Mouse (Mus musculus) C2C12 (cell line): ENCODE data around the gene Tmem185b.

Source experiments
- CEBPB ChIP-seq: IDR thresholded peaks from one replicate; pipeline ENCODE4 v1.6.1; 2011; ENCODE audit warnings: low read depth, mild to moderate bottlenecking, control low read depth, moderate library complexity
- CTCF ChIP-seq: IDR thresholded peaks from one replicate; pipeline ENCODE4 v1.5.1; 2011; ENCODE audit not compliant: control insufficient read depth, insufficient read depth, insufficient read length
- MAX ChIP-seq: IDR thresholded peaks from one replicate; pipeline ENCODE4 v1.6.1; 2011; ENCODE audit warnings: mild to moderate bottlenecking, control low read depth
- MYOG ChIP-seq: IDR thresholded peaks from one replicate; pipeline ENCODE4 v1.6.1; 2011; ENCODE audit not compliant: control insufficient read depth, insufficient read length; ENCODE audit errors: extremely low read depth
- USF1 ChIP-seq: IDR thresholded peaks from one replicate; pipeline ENCODE4 v1.6.1; 2011; ENCODE audit warnings: low read depth, mild to moderate bottlenecking, control low read depth, moderate library complexity

DNA sequence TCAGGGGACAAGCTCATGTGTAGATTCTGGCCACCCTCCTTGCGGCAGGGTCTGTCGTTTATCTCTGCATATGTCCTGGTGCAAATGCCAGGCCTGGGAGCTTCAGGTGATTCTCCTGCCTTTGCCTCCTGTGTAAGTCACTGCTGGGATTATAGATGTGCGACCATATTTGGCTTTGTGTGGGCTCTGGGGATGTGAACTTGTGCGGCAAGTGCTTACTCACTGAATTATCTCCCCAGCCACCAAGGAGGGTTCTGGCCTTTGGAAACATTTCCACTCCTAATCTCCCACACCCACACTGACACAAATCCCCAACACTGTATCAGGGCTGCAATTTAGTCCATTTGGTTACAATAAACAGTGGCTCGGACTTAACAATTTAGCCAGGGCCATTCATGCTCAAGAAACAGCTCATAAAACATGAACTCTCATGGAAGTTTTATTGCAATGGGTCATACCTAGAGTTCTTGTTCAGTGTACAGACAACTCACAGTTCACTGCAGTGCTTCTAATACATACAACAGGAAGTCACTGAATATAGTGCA lies 18.7 kb downstream of the Tmem185b start:
- TF ChIP-seq CTCF (no peak), USF1 (no peak), MYOG (no peak), CEBPB (no peak), MAX (no peak)
